Mouse (Mus musculus) spleen, adult 2 months (tissue): ENCODE data around the gene Nrg4.

Source experiments
- CTCF ChIP-seq: fragments of 200-500 bp; IDR thresholded peaks from 2 replicates; pipeline ENCODE4 v1.5.1; 2011; ENCODE audit warnings: mild to moderate bottlenecking, inconsistent platforms; ENCODE audit not compliant: insufficient read depth, insufficient read length, insufficient replicate concordance; ENCODE audit errors: extremely low read depth
- POLR2A ChIP-seq: fragments of 200-500 bp; IDR thresholded peaks from 2 replicates; pipeline ENCODE4 v1.6.1; 2011; ENCODE audit warnings: low read depth, low read length, inconsistent platforms

DNA sequence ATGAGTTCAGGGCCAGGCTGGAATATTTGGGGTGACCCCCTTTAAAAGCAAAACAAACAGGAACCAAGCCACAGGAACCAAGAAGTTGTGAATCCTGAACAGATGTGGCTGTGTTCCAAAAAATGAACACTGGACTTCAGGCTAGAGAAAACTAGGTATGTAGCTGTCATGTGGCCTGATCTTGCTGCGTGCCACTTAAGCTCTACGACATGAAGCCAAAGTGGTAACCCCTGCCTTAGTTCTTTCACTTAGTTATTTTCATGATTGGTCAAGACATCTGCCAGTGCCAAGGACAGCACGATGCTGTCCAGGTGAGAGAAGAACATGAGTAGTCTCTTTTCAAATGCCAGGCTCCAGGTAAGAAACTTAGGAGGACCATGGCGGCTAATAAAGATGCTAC lies 79.7 kb downstream of the Nrg4 start:
- no peak for TF ChIP-seq CTCF
- TF ChIP-seq POLR2A: no peak
